22 mouse cellular contexts compared by ENCODE assay signal in the genomic region with DNA sequence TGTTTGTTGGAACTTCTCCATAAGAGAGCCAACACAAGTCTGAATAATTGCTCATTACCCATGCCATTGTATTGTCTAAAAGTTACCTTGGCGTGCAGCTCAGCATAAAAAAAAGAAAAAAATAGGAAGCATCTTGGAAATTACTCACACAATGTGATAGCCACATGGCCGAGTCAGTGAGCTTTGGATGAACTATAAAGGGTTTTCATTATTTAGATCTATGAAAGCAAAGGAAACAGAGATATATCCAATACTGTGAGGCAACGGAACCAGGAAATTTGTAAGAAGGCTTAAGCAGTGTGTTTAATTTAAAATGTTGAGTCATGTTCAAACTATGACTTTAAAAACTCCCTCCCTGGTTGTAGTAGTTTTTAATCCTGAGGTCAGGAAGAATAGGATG.
DNase-seq lines count a peak whose midpoint lies in the region; ATAC-seq and TF ChIP-seq lines count a peak whose summit lies in the region.
"Had no signal": no experiment of that assay in that cellular context is flagged by ENCODE, and none has a peak within 500 bp of the region (broad histone marks: within the 10 kb centered on the region; RNA-seq: fewer than 3 reads in every experiment).

No protein-coding gene starts in this region.

- no peaks in the 10 kb centered on the region for H3K27me3 ChIP-seq in lung, embryonic 14.5 days (ENCODE audit: insufficient read depth, low read length)
- H3K27me3 ChIP-seq: embryonic facial prominence, embryonic 15.5 days had no signal

- no peaks in the 10 kb centered on the region for H3K4me1 ChIP-seq in lung, embryonic 14.5 days (ENCODE audit: insufficient read depth)
- H3K4me1 ChIP-seq: embryonic facial prominence, embryonic 15.5 days; forebrain, embryonic 10.5 days; hindbrain, embryonic 10.5 days had no signal

- H3K4me2 ChIP-seq in lung, embryonic 14.5 days: no peak overlapping the region
- H3K4me2 ChIP-seq: embryonic facial prominence, embryonic 15.5 days; hindbrain, embryonic 14.5 days had no signal

- H3K4me3 ChIP-seq in lung, embryonic 14.5 days (ENCODE audit: low read depth, low read length): no peak overlapping the region
- H3K4me3 ChIP-seq: embryonic facial prominence, embryonic 15.5 days; erythroblast, embryonic 14.5 days; forebrain, embryonic 10.5 days; gastrocnemius, adult 2 months; hindbrain, embryonic 10.5 days had no signal

- no peak overlapping the region for H3K27ac ChIP-seq in lung, embryonic 14.5 days (ENCODE audit: low read depth)
- H3K27ac ChIP-seq: embryonic facial prominence, embryonic 15.5 days; forebrain, embryonic 10.5 days; gastrocnemius, adult 2 months; hindbrain, embryonic 10.5 days; hindbrain, embryonic 14.5 days had no signal

- DNase-seq in kidney, adult 9 months: peak; percentile 54
- no peak for DNase-seq in kidney, adult 11 months
- peak; percentile 43 for DNase-seq in lung, embryonic 14.5 days
- DNase-seq in lung, postnatal 4 days: no peak
- peak; percentile 64 for DNase-seq in 3T3-L1 (ENCODE audit: low read depth, low spot score)
- peak; percentile 19 for DNase-seq in NIH3T3 (ENCODE audit: low read depth)
- DNase-seq: adrenal gland, postnatal 10 days; B cell, adult 2 months; cerebellum, adult 11 months; cerebellum, adult 8-10 months; cerebellum, postnatal 14 days; embryo, embryonic 11 days; gastrocnemius, adult 2 months; gastrocnemius, postnatal 25 days had no signal

- no peak overlapping the region for H3K9ac ChIP-seq in lung, embryonic 14.5 days
- H3K9ac ChIP-seq: embryonic facial prominence, embryonic 15.5 days; hindbrain, embryonic 14.5 days had no signal

- H3K9me3 ChIP-seq in lung, embryonic 14.5 days (ENCODE audit: low read depth, low read length): no peaks in the 10 kb centered on the region
- H3K9me3 ChIP-seq: embryonic facial prominence, embryonic 15.5 days; forebrain, embryonic 10.5 days; G1E; hindbrain, embryonic 10.5 days had no signal

- 68% methylated on average over 3 of the region's 3 CpGs for WGBS in lung, embryonic 14.5 days

- H3K36me3 ChIP-seq in lung, embryonic 14.5 days (ENCODE audit: insufficient read depth): no peaks in the 10 kb centered on the region
- H3K36me3 ChIP-seq: embryonic facial prominence, embryonic 15.5 days; forebrain, embryonic 10.5 days; G1E; hindbrain, embryonic 10.5 days had no signal

- TF ChIP-seq CTCF in lung, embryonic 14.5 days (IDR thresholded peaks at IDR 0.05; ENCODE audit: low read depth): no peak

- peak; percentile 47; the same call in 1 of the 2 replicates for ATAC-seq in lung, embryonic 14.5 days (ENCODE audit: insufficient read depth)
- ATAC-seq: CD4-positive, CD25-positive, alpha-beta regulatory T cell, adult 4 months; forebrain, embryonic 14.5 days had no signal

Comparison
In these comparisons a context has a peak if more than half of its experiments do, and no peak if none do; other contexts are left out.
1. DNase-seq: peak in kidney, adult 9 months (single experiment), lung, embryonic 14.5 days (single experiment), 3T3-L1 (single experiment) and NIH3T3 (single experiment); none in kidney, adult 11 months (single experiment) and lung, postnatal 4 days (0 of 2).